Mouse (Mus musculus) stomach, embryonic 15.5 days (tissue): ENCODE results near the gene Usp36. TPM values are rescaled to one million over a fixed set of nuclear protein-coding genes. Genes with fewer than 3 reads are reported as not detected.
A peak's percentile ranks its signal among the peaks of the same experiment; 100 is the strongest.

ENCODE experiments used
- ATAC-seq: fragments of 200-750 bp; cut with Nextera tagmentation; 2 replicates; pipeline ENCODE4 v1.8.0; 2017; ENCODE audit warnings: low read depth, moderate number of reproducible peaks, moderate TSS enrichment; ENCODE audit not compliant: insufficient read depth, low FRiP score
- H3K27ac ChIP-seq: fragments of 300-500 bp; sonication (generic); 2 replicates; pipeline ENCODE4 v1.5.1; 2015; ENCODE audit warnings: mild to moderate bottlenecking, inconsistent platforms
- H3K27me3 ChIP-seq: fragments of 300-500 bp; sonication (generic); replicated peaks from 2 replicates; pipeline ENCODE4 v1.6.1; 2015; ENCODE audit warnings: inconsistent platforms
- H3K36me3 ChIP-seq: fragments of 300-500 bp; sonication (generic); 2 replicates; pipeline ENCODE4 v1.6.1; 2015; ENCODE audit warnings: inconsistent platforms
- H3K4me1 ChIP-seq: fragments of 300-500 bp; sonication (generic); 2 replicates; pipeline ENCODE4 v1.6.1; 2015; ENCODE audit warnings: inconsistent platforms
- H3K4me2 ChIP-seq: fragments of 300-500 bp; sonication (generic); 2 replicates; pipeline ENCODE4 v1.6.1; 2015; ENCODE audit warnings: mild to moderate bottlenecking, inconsistent platforms
- H3K4me3 ChIP-seq: fragments of 300-500 bp; sonication (generic); replicated peaks from 2 replicates; pipeline ENCODE4 v1.5.1; 2015; ENCODE audit warnings: inconsistent platforms
- H3K9ac ChIP-seq: fragments of 300-500 bp; sonication (generic); 2 replicates; pipeline ENCODE4 v1.6.1; 2015; ENCODE audit warnings: inconsistent platforms
- H3K9me3 ChIP-seq: fragments of 300-500 bp; sonication (generic); 2 replicates; pipeline ENCODE4 v1.6.1; 2016; ENCODE audit warnings: inconsistent platforms
- WGBS: fragments of 180-500 bp; shearing (Covaris S2); methylation state at CpG from one replicate; pipeline ENCODE4 v1.1.7; 2015; 5-methylcytosine and 5-hydroxymethylcytosine counted together
- polyA plus RNA-seq: library from polyadenylated mRNA; unstranded; fragments of >200 nt; fragmentation: Nextera tagmentation; extraction: Ambion mirVana; gene quantifications from 2 replicates; pipeline ENCODE4 v1.2.1, GENCODE M21; 2015

Usp36 gene
- polyA plus RNA-seq, 1 experiment from 2014 or later = 20.3 TPM

GRCm38 (mm10) chr11:118229941-118230340 is 60.1 kb downstream of the Usp36 start:
- no peak for ATAC-seq
- Histone ChIP-seq H3K9ac (no peak overlapping the region), H3K36me3 (no peaks in the 10 kb centered on the region), H3K9me3 (no peaks in the 10 kb centered on the region), H3K4me1 (peaks cover 4% of the 10 kb centered on the region; the same call in 1 of the 2 replicates), H3K4me3 (no peak overlapping the region), H3K27me3 (no peaks in the 10 kb centered on the region), H3K27ac (no peak overlapping the region), H3K4me2 (no peak overlapping the region)
- 83% methylated on average over 5 of the region's 5 CpGs for WGBS

DNA sequence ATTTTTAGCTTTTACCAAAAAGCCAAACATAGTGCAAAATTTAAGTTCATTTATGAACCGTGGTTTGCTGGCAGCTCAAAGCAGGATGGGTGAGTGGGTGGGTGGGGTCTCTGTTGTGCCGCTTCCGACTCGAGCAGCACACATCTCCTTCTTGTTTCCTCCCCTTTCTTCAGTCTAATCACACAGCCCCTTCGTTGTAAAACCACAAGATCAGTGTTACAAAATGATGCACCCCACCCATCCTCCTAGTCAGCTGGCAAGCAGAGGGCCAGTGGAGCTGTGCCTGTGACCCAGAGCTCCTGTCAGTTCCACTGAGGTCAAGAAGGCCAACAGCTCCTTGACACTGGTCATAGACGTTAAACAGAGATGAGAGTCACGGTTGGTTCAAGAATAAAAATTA is 62.4 kb downstream of the Usp36 start:
- H3K9me3 ChIP-seq = no peaks in the 10 kb centered on the region
- no peak for ATAC-seq

DNA sequence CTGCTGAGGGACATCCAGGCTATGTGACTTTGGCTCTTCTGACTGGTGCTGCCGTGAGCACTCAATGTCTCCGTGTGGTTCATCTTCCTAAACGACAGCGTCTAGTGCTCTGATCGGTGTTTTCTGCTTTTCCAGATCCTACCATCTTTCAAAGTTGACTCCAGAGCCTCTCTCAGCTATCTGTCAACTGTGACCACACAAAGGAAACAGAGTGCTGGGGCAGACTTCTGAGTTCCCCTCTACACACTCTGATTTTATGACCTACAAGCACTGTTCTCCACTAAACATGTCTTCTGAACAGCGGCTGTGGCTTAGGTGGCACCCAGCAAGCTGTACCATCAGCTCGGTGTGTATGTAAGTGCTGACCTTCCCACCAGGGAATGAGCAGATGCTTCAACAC is 63.2 kb downstream of the Usp36 start:
- ATAC-seq = no peak
- Histone ChIP-seq H3K4me2 (no peak overlapping the region), H3K9ac (no peak overlapping the region), H3K9me3 (no peaks in the 10 kb centered on the region), H3K27ac (no peak overlapping the region), H3K4me1 (no peaks in the 10 kb centered on the region; the same call in 1 of the 2 replicates), H3K27me3 (no peaks in the 10 kb centered on the region), H3K36me3 (no peaks in the 10 kb centered on the region), H3K4me3 (no peak overlapping the region)
- WGBS = 84% methylated on average over 7 of the region's 7 CpGs

More for the DNA sequence above, 62.4 kb downstream of the Usp36 start:
- H3K9ac ChIP-seq = no peak overlapping the region
- H3K4me1 ChIP-seq = no peaks in the 10 kb centered on the region; the same call in 1 of the 2 replicates
- no peaks in the 10 kb centered on the region for H3K27me3 ChIP-seq
- H3K27ac ChIP-seq = no peak overlapping the region
- no peak overlapping the region for H3K4me2 ChIP-seq
- H3K36me3 ChIP-seq = no peaks in the 10 kb centered on the region
- H3K4me3 ChIP-seq = no peak overlapping the region
- WGBS = 56% methylated on average over 7 of the region's 7 CpGs

- no peak for ATAC-seq
These were observed 64.2 kb downstream of the Usp36 start for GRCm38 (mm10) chr11:118225862-118226261.

DNA sequence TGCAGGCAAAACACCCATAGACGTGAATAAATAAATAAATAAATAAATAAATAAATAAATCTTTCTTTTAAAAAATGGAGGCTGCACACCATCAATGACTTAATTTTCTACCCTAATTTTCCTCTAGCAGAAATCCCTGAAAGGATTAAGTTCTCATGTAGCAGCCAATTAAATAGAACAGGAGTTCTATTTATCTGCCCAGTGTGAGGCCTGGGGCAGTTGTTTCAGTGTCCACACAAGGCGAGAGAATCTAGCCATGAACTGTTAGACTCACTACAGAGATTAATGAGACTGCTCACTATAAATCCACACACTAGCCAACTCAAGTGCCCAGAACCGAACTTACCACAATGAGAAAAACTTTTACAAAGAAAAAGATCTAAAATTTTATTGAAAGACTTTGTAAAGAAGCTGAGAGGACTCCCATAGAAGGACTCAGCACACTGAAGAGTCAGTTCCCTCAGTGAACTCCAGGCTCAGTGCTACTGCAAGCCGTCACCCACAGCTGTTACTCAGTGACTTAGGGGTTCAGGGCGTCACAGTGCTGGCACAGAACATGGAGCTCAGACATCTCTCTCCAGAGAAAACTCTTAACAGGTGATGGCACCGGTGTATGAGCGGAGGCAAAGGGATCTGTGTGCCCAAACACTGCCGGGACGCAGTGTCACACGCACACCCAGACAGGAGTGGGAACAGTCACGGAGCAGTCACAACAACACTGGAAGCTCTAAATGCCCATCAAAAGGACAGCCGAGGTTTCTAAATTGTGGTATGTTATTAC is 64.8 kb downstream of the Usp36 start:
- Histone ChIP-seq H3K36me3 (no peaks in the 10 kb centered on the region), H3K9me3 (no peaks in the 10 kb centered on the region), H3K4me2 (no peak overlapping the region), H3K27ac (no peak overlapping the region), H3K4me1 (no peaks in the 10 kb centered on the region; the same call in 1 of the 2 replicates), H3K27me3 (no peaks in the 10 kb centered on the region), H3K4me3 (no peak overlapping the region), H3K9ac (no peak overlapping the region)
- no peak for ATAC-seq
- WGBS = 77% methylated on average over 12 of the region's 12 CpGs

More at GRCm38 (mm10) chr11:118225862-118226261, 64.2 kb downstream of the Usp36 start:
- Histone ChIP-seq H3K9ac (no peak overlapping the region), H3K36me3 (no peaks in the 10 kb centered on the region), H3K4me3 (no peak overlapping the region), H3K4me2 (no peak overlapping the region), H3K27ac (no peak overlapping the region), H3K4me1 (no peaks in the 10 kb centered on the region; the same call in 1 of the 2 replicates), H3K9me3 (no peaks in the 10 kb centered on the region), H3K27me3 (no peaks in the 10 kb centered on the region)
- WGBS = 59% methylated on average over 1 of the region's 1 CpGs

- no peak for ATAC-seq
- Histone ChIP-seq H3K9ac (no peak overlapping the region), H3K27me3 (no peaks in the 10 kb centered on the region), H3K9me3 (no peaks in the 10 kb centered on the region), H3K36me3 (no peaks in the 10 kb centered on the region), H3K4me3 (no peak overlapping the region), H3K4me1 (no peaks in the 10 kb centered on the region; the same call in 1 of the 2 replicates), H3K4me2 (no peak overlapping the region), H3K27ac (no peak overlapping the region)
- WGBS = 83% methylated on average over 10 of the region's 10 CpGs
These were observed 66.5 kb downstream of the Usp36 start for GRCm38 (mm10) chr11:118223416-118224067.

DNA sequence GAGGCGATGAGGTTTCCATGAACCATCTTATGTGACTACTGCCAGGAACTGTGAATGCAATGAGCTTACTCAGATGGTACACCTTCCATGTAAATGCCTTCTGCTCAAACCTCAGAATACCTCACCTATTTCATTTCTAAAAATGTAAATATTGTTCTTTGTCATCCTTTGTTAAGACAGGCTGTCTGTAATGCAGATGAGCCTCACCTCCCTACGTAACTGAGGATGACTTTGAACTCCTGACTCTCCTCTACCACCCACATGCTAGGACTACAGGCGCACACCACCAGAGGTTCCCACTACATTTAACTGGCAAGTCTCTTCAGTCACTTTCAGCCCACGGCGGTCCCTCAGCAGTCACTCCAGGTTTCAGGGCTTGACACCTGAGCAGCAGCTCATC is 67.1 kb downstream of the Usp36 start:
- Histone ChIP-seq H3K4me1 (no peaks in the 10 kb centered on the region; the same call in 1 of the 2 replicates), H3K4me3 (no peak overlapping the region), H3K27ac (no peak overlapping the region), H3K9ac (no peak overlapping the region), H3K9me3 (no peaks in the 10 kb centered on the region), H3K4me2 (no peak overlapping the region), H3K36me3 (no peaks in the 10 kb centered on the region), H3K27me3 (no peaks in the 10 kb centered on the region)
- WGBS = 71% methylated on average over 5 of the region's 5 CpGs
- no peak for ATAC-seq

- no peak for ATAC-seq
- no peaks in the 10 kb centered on the region; the same call in 1 of the 2 replicates for H3K4me1 ChIP-seq
- H3K27ac ChIP-seq = no peak overlapping the region
- WGBS = 53% methylated on average over 6 of the region's 6 CpGs
- no peaks in the 10 kb centered on the region for H3K36me3 ChIP-seq
- no peaks in the 10 kb centered on the region for H3K9me3 ChIP-seq
- no peaks in the 10 kb centered on the region for H3K27me3 ChIP-seq
- no peak overlapping the region for H3K4me2 ChIP-seq
- no peak overlapping the region for H3K4me3 ChIP-seq
- no peak overlapping the region for H3K9ac ChIP-seq
These were observed 67.6 kb downstream of the Usp36 start for GRCm38 (mm10) chr11:118222351-118222885.

- ATAC-seq = no peak
- no peak overlapping the region for H3K4me3 ChIP-seq
- 23% methylated on average over 7 of the region's 7 CpGs for WGBS
- no peaks in the 10 kb centered on the region for H3K36me3 ChIP-seq
- H3K9me3 ChIP-seq = no peaks in the 10 kb centered on the region
- H3K27ac ChIP-seq = no peak overlapping the region
- no peak overlapping the region for H3K9ac ChIP-seq
- H3K4me1 ChIP-seq = peaks cover 9% of the 10 kb centered on the region; the same call in 1 of the 2 replicates
- no peak overlapping the region for H3K4me2 ChIP-seq
- H3K27me3 ChIP-seq = no peaks in the 10 kb centered on the region
These were observed 69.3 kb downstream of the Usp36 start for GRCm38 (mm10) chr11:118220561-118221262.

- ATAC-seq = no peak
- no peaks in the 10 kb centered on the region for H3K9me3 ChIP-seq
- peaks cover 12% of the 10 kb centered on the region; the same call in 1 of the 2 replicates for H3K4me1 ChIP-seq
- H3K36me3 ChIP-seq = no peaks in the 10 kb centered on the region
- H3K27me3 ChIP-seq = no peaks in the 10 kb centered on the region
- H3K27ac ChIP-seq = no peak overlapping the region
- H3K4me2 ChIP-seq = no peak overlapping the region
- no peak overlapping the region for H3K4me3 ChIP-seq
- 78% methylated on average over 4 of the region's 4 CpGs for WGBS
- no peak overlapping the region for H3K9ac ChIP-seq
These were observed 71.0 kb downstream of the Usp36 start for GRCm38 (mm10) chr11:118219066-118219465.

DNA sequence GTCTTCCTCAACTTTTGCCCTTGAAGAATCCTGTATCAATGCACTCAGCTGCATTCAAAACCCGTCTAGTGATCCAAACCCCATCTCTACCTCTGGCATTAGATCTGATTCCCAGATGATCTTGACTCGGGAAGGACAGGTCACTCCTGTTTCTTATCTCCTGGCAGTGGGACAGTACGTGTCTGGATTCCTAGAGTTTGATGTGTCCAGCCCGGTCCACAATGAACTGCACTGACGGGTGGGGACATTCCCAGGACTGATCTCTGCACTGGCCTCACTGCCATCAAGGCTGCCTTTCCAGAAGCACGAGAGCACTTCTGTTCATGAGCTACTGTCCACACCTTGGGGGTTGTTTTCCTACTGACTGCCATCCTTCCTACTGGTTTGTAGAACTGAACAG is 73.6 kb downstream of the Usp36 start:
- no peak overlapping the region for H3K4me3 ChIP-seq
- H3K4me2 ChIP-seq = no peak overlapping the region
- no peaks in the 10 kb centered on the region for H3K36me3 ChIP-seq
- no peak overlapping the region for H3K9ac ChIP-seq
- WGBS = 70% methylated on average over 6 of the region's 6 CpGs
- H3K9me3 ChIP-seq = no peaks in the 10 kb centered on the region
- peak overlapping the region; percentile 23 for H3K27ac ChIP-seq
- ATAC-seq = no peak
- peaks cover 28% of the 10 kb centered on the region for H3K4me1 ChIP-seq
- H3K27me3 ChIP-seq = no peaks in the 10 kb centered on the region
